Mouse (Mus musculus) kidney, adult 2 months (tissue): ENCODE measurements around the gene Adcy5.

Experiments
- CTCF ChIP-seq: fragments of 200-500 bp; conservative IDR thresholded peaks from 2 replicates; pipeline ENCODE4 v1.5.1; 2011; ENCODE audit warnings: low read depth, mild to moderate bottlenecking, control low read depth, low read length, moderate library complexity, mixed read lengths; ENCODE audit not compliant: insufficient read depth, insufficient read length
- POLR2A ChIP-seq: fragments of 200-500 bp; IDR thresholded peaks from one replicate; pipeline ENCODE4 v1.6.1; 2011; ENCODE audit warnings: low read depth, low read length, control low read depth

DNA sequence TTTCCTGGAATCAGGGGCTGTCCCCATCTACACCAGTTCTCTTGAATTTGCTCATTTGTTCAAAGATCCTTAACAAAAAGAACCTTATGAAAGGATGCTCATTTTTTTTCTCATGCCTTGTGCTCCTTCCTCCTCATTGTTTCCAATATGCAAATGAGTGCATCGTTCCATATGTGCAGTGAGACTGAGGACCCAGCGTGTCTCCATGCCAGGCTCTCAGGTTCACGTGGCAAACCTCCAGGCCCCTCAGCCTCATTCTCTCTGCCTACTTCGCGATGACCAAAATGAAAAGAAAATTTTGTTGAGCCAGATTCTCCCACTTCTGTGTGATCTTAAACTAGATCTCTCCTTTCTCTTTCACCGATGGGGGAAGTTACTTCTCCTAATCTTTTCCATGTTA, 15.3 kb upstream of the Adcy5 start:
- no peak for TF ChIP-seq POLR2A
- no peak for TF ChIP-seq CTCF
